Mouse (Mus musculus): ENCODE results near the gene Gm10134. TPM values are rescaled to one million over a fixed set of nuclear protein-coding genes. Genes with fewer than 3 reads are reported as not detected.

Gene Gm10134
- total and polyA plus RNA-seq, 3 experiments, result not detected

GRCm38 (mm10) chr2:28545976-28546375 is 40.1 kb downstream of the Gm10134 start:
- Histone ChIP-seq H3K27ac (ENCODE audit: insufficient read depth, low read depth) (no peak overlapping the region), H3K4me3 (replicated peaks in 1 of 3; ENCODE audit: low read depth in 2 of 3, low read length in 2 of 3, poor library complexity in 1 of 3) (no peak overlapping the region), H3K4me2 (ENCODE audit: insufficient read depth, low read depth, poor library complexity, severe bottlenecking) (no peak overlapping the region), H3K9ac (ENCODE audit: insufficient read depth, low read depth) (no peak overlapping the region), H3K79me2 (replicated peaks; ENCODE audit: control insufficient read depth, extremely low read depth, insufficient read depth, poor library complexity, severe bottlenecking) (no peaks in the 10 kb centered on the region), H3K4me1 (ENCODE audit: control insufficient read depth in 1 of 2, insufficient read depth in 2 of 2) (peaks cover 11 to 43% of the 10 kb centered on the region in 2 experiments), H3K27me3 (replicated peaks) (no peaks in the 10 kb centered on the region), H3K9me3 (replicated peaks; ENCODE audit: low read length) (no peaks in the 10 kb centered on the region), H3K36me3 (replicated peaks in 1 of 2; ENCODE audit: control insufficient read depth in 1 of 2, insufficient read depth in 1 of 2, low read length in 1 of 2) (peaks cover 60 to 91% of the 10 kb centered on the region in 2 experiments)
- in situ Hi-C loops (cut with MboI; ENCODE audit: low pct_ligation_motif_present, low pct_unique_long_range_greater_than_20kb, low sequenced_read_pairs), result loop anchor here (5.0 kb wide), 1 partner anchor 34 kb away; the partner anchor contains the start of gene Ralgds
- no peak for TF ChIP-seq EP300 (IDR thresholded peaks at IDR 0.05; ENCODE audit: low read length)
- no peak for TF ChIP-seq USF2 (conservative IDR thresholded peaks at IDR 0.05; ENCODE audit: low read depth, low read length)
- TF ChIP-seq MAX (IDR thresholded peaks at IDR 0.05; ENCODE audit: low read length), result no peak
- no peak for TF ChIP-seq POLR2AphosphoS2 (IDR thresholded peaks at IDR 0.05; ENCODE audit: low read depth, low read length)
- TF ChIP-seq TBP (conservative IDR thresholded peaks at IDR 0.05; ENCODE audit: low read depth, low read length), result no peak
- no peak for TF ChIP-seq JUN (IDR thresholded peaks at IDR 0.05; ENCODE audit: insufficient read depth, low read depth, low read length)
- no peak for TF ChIP-seq PAX5 (IDR thresholded peaks at IDR 0.05; ENCODE audit: low read length)
- no peak for TF ChIP-seq CTCF (conservative IDR thresholded peaks at IDR 0.05 in 1 of 2, IDR thresholded peaks at IDR 0.05 in 1 of 2; ENCODE audit: low read depth in 2 of 2, low read length in 2 of 2)
- TF ChIP-seq MXI1 (IDR thresholded peaks at IDR 0.05; ENCODE audit: low read depth, low read length), result no peak
- no peak for TF ChIP-seq ZC3H11A (IDR thresholded peaks at IDR 0.05; ENCODE audit: low read depth, low read length)
- no peak for TF ChIP-seq JUND (conservative IDR thresholded peaks at IDR 0.05; ENCODE audit: low read depth, low read length)
- no peak for TF ChIP-seq TCF12 (IDR thresholded peaks at IDR 0.05; ENCODE audit: low read depth, low read length)
- no peak for DNase-seq (ENCODE audit: extremely low read depth)
- dilution Hi-C loops (cut with MboI; ENCODE audit: extremely low pct_ligation_motif_present, extremely low pct_unique_long_range_greater_than_20kb, low sequenced_read_pairs), result no loop called here

- no peak for DNase-seq (ENCODE audit: extremely low read depth)
- no peak overlapping the region for H3K4me3 ChIP-seq (replicated peaks in 1 of 3; ENCODE audit: low read depth in 2 of 3, low read length in 2 of 3, poor library complexity in 1 of 3)
- no peak overlapping the region for H3K9ac ChIP-seq (ENCODE audit: insufficient read depth, low read depth)
- H3K27me3 ChIP-seq (replicated peaks), result no peaks in the 10 kb centered on the region
- in situ Hi-C loops (cut with MboI; ENCODE audit: low pct_ligation_motif_present, low pct_unique_long_range_greater_than_20kb, low sequenced_read_pairs) (loop anchor here (5.0 kb wide), 1 partner anchor 34 kb away; the partner anchor contains the start of gene Ralgds), dilution Hi-C loops (cut with MboI; ENCODE audit: extremely low pct_ligation_motif_present, extremely low pct_unique_long_range_greater_than_20kb, low sequenced_read_pairs) (no loop called here)
- peaks cover 7 to 37% of the 10 kb centered on the region in 2 experiments for H3K4me1 ChIP-seq (ENCODE audit: control insufficient read depth in 1 of 2, insufficient read depth in 2 of 2)
- no peak overlapping the region for H3K4me2 ChIP-seq (ENCODE audit: insufficient read depth, low read depth, poor library complexity, severe bottlenecking)
- H3K27ac ChIP-seq (ENCODE audit: insufficient read depth, low read depth), result no peak overlapping the region
- TF ChIP-seq PAX5 (IDR thresholded peaks at IDR 0.05; ENCODE audit: low read length) (no peak), ZKSCAN1 (IDR thresholded peaks at IDR 0.05; ENCODE audit: borderline replicate concordance, low read depth, low read length) (no peak), RCOR1 (conservative IDR thresholded peaks at IDR 0.05; ENCODE audit: low read depth, low read length) (no peak), ZNF384 (IDR thresholded peaks at IDR 0.05; ENCODE audit: low read depth, low read length) (no peak), KAT2A (IDR thresholded peaks at IDR 0.05; ENCODE audit: insufficient replicate concordance, low read length) (no peak), E2F4 (IDR thresholded peaks at IDR 0.05; ENCODE audit: insufficient replicate concordance, low read depth, low read length) (no peak), EP300 (IDR thresholded peaks at IDR 0.05; ENCODE audit: low read length) (no peak), MAFK (IDR thresholded peaks at IDR 0.05; ENCODE audit: insufficient replicate concordance, low read length) (no peak), ZC3H11A (IDR thresholded peaks at IDR 0.05; ENCODE audit: low read depth, low read length) (no peak), ELF1 (IDR thresholded peaks at IDR 0.05; ENCODE audit: low read depth, low read length) (no peak), UBTF (IDR thresholded peaks at IDR 0.05; ENCODE audit: low read depth, low read length) (no peak), GABPA (IDR thresholded peaks at IDR 0.05; ENCODE audit: insufficient replicate concordance, low read depth, low read length) (no peak), SMC3 (IDR thresholded peaks at IDR 0.05; ENCODE audit: low read depth, low read length) (no peak), JUND (conservative IDR thresholded peaks at IDR 0.05; ENCODE audit: low read depth, low read length) (no peak), NELFE (IDR thresholded peaks at IDR 0.05; ENCODE audit: low read depth, low read length) (no peak), POLR2A (IDR thresholded peaks at IDR 0.05; ENCODE audit: low read depth, low read length) (no peak), ETS1 (conservative IDR thresholded peaks at IDR 0.05; ENCODE audit: low read depth, low read length) (no peak), JUN (IDR thresholded peaks at IDR 0.05; ENCODE audit: insufficient read depth, low read depth, low read length) (no peak), ZMIZ1 (IDR thresholded peaks at IDR 0.05; ENCODE audit: low read depth, low read length) (no peak)
- H3K9me3 ChIP-seq (replicated peaks; ENCODE audit: low read length), result no peaks in the 10 kb centered on the region
- H3K79me2 ChIP-seq (replicated peaks; ENCODE audit: control insufficient read depth, extremely low read depth, insufficient read depth, poor library complexity, severe bottlenecking), result no peaks in the 10 kb centered on the region
- peaks cover 64 to 95% of the 10 kb centered on the region in 2 experiments for H3K36me3 ChIP-seq (replicated peaks in 1 of 2; ENCODE audit: control insufficient read depth in 1 of 2, insufficient read depth in 1 of 2, low read length in 1 of 2)
Observed at GRCm38 (mm10) chr2:28546560-28546959, 40.7 kb downstream of the Gm10134 start.
